Mouse (Mus musculus) embryonic fibroblast, embryonic 13.5 days (primary cell): Measurements from ENCODE around the gene Gm21830. TPM values are rescaled to one million over a fixed set of nuclear protein-coding genes. Genes with fewer than 3 reads are reported as not detected.
"Not testable (repeated sequence)": the region's sequence is repeated elsewhere in the genome, so short reads cannot be mapped to it uniquely, and the experiment has no call there.

Experiments used
- H3K27ac ChIP-seq: 2 replicates; pipeline ENCODE4 v1.5.1; 2012; ENCODE audit warnings: low read length, control low read depth, inconsistent platforms; ENCODE audit not compliant: insufficient read depth
- H3K4me1 ChIP-seq: 2 replicates; pipeline ENCODE4 v1.6.1; 2011; ENCODE audit warnings: low read length; ENCODE audit not compliant: control insufficient read depth, insufficient read depth
- H3K4me3 ChIP-seq: 2 replicates; pipeline ENCODE4 v1.5.1; 2011; ENCODE audit warnings: mild to moderate bottlenecking, control low read depth, low read length; ENCODE audit not compliant: insufficient read depth
- CTCF ChIP-seq: IDR thresholded peaks from 2 replicates; pipeline ENCODE4 v1.5.1; 2011; ENCODE audit warnings: mild to moderate bottlenecking, control low read depth, low read length, moderate library complexity, borderline replicate concordance; ENCODE audit not compliant: insufficient read depth
- POLR2A ChIP-seq: IDR thresholded peaks from 2 replicates; pipeline ENCODE4 v1.6.1; 2011; ENCODE audit warnings: low read depth, mild to moderate bottlenecking, control low read depth, low read length, moderate library complexity
- polyA plus RNA-seq: library from polyadenylated mRNA; stranded (reverse); fragments of >200 nt; gene quantifications from 2 replicates; pipeline ENCODE4 v1.2.4, GENCODE M21; 2011; ENCODE audit warnings: low read depth; ENCODE audit not compliant: missing spikeins, insufficient read length

Gm21830 gene
- not detected in 2 replicates for polyA plus RNA-seq

- H3K4me3 ChIP-seq, H3K27ac ChIP-seq, H3K4me1 ChIP-seq: not testable (repeated sequence)
Measured at GRCm38 (mm10) chr2:67413425-67413824, at the start of gene Gm21830. TSS of gene Gm21830 (plus strand) at chr2:67413725.

GRCm38 (mm10) chr2:67364506-67364905, 49.0 kb upstream of the Gm21830 start:
- Histone ChIP-seq H3K4me3 (no peak overlapping the region), H3K4me1 (no peaks in the 10 kb centered on the region), H3K27ac (no peak overlapping the region)
- TF ChIP-seq CTCF (no peak), POLR2A (no peak)

- TF ChIP-seq POLR2A (no peak), CTCF (no peak)
- H3K4me3 ChIP-seq = no peak overlapping the region
- H3K4me1 ChIP-seq = no peaks in the 10 kb centered on the region
- H3K27ac ChIP-seq = no peak overlapping the region
Measured at GRCm38 (mm10) chr2:67378504-67378903, 35.0 kb upstream of the Gm21830 start.

GRCm38 (mm10) chr2:67420853-67421252, 7.3 kb downstream of the Gm21830 start:
- H3K4me1 ChIP-seq = no peaks in the 10 kb centered on the region
- H3K27ac ChIP-seq = no peak overlapping the region
- no peak overlapping the region for H3K4me3 ChIP-seq
- TF ChIP-seq CTCF (no peak), POLR2A (no peak)

- H3K27ac ChIP-seq = peak overlapping the region; percentile 65; the same call in 1 of the 2 replicates
- no peaks in the 10 kb centered on the region for H3K4me1 ChIP-seq
- TF ChIP-seq CTCF = no peak
- no peak for TF ChIP-seq POLR2A
- no peak overlapping the region for H3K4me3 ChIP-seq
Measured at GRCm38 (mm10) chr2:67422799-67423198, 9.3 kb downstream of the Gm21830 start.

GRCm38 (mm10) chr2:67433081-67433480, 19.6 kb downstream of the Gm21830 start, which contains the start of gene Gm26727:
TSS of gene Gm26727 (minus strand) at chr2:67433181.
- H3K27ac ChIP-seq = no peak within 1 kb of the TSS
- TF ChIP-seq POLR2A (no peak), CTCF (no peak)
- no peak within 1 kb of the TSS for H3K4me3 ChIP-seq
- H3K4me1 ChIP-seq = no peaks in the 10 kb centered on the region

- no peaks in the 10 kb centered on the region for H3K4me1 ChIP-seq
- TF ChIP-seq CTCF = no peak
- TF ChIP-seq POLR2A = no peak
- H3K4me3 ChIP-seq = no peak overlapping the region
- H3K27ac ChIP-seq = no peak overlapping the region
Measured at GRCm38 (mm10) chr2:67438309-67438708, 24.8 kb downstream of the Gm21830 start.

- no peak for TF ChIP-seq CTCF
- no peak for TF ChIP-seq POLR2A
- no peak within 1 kb of the TSS for H3K27ac ChIP-seq
- 0 out of 2 replicates have a peak, but pooled peaks cover 2% of the 10 kb centered on the region for H3K4me1 ChIP-seq
- H3K4me3 ChIP-seq = no peak within 1 kb of the TSS
Measured at GRCm38 (mm10) chr2:67445780-67446179, 32.3 kb downstream of the Gm21830 start, which contains the start of gene Xirp2. TSS of gene Xirp2 (plus strand) at chr2:67446002.

GRCm38 (mm10) chr2:67446772-67447171, 33.2 kb downstream of the Gm21830 start:
- H3K4me3 ChIP-seq = no peak overlapping the region

GRCm38 (mm10) chr2:67447206-67447605, 33.7 kb downstream of the Gm21830 start:
- no peak overlapping the region for H3K4me3 ChIP-seq
- no peak overlapping the region for H3K27ac ChIP-seq
- H3K4me1 ChIP-seq = 0 out of 2 replicates have a peak, but pooled peaks cover 2% of the 10 kb centered on the region
- no peak for TF ChIP-seq POLR2A
- TF ChIP-seq CTCF = no peak

More at GRCm38 (mm10) chr2:67446772-67447171, 33.2 kb downstream of the Gm21830 start:
- no peak for TF ChIP-seq CTCF
- no peak for TF ChIP-seq POLR2A
- no peak overlapping the region for H3K27ac ChIP-seq
- 0 out of 2 replicates have a peak, but pooled peaks cover 2% of the 10 kb centered on the region for H3K4me1 ChIP-seq

- no peaks in the 10 kb centered on the region for H3K4me1 ChIP-seq
Measured at GRCm38 (mm10) chr2:67460857-67461256, 47.3 kb downstream of the Gm21830 start.

More at GRCm38 (mm10) chr2:67460857-67461256, 47.3 kb downstream of the Gm21830 start:
- Histone ChIP-seq H3K27ac (no peak overlapping the region), H3K4me3 (no peak overlapping the region)
- no peak for TF ChIP-seq POLR2A
- TF ChIP-seq CTCF = no peak
